Mouse (Mus musculus): Measurements from ENCODE around the gene Sdc4.

The Sdc4 gene

GRCm38 (mm10) chr2:164449341-164450042, 5.8 kb upstream of the Sdc4 start:
- DNase-seq (ENCODE audit: low spot score in 2 of 2), result no peak

GRCm38 (mm10) chr2:164448921-164449320, 5.2 kb upstream of the Sdc4 start:
- DNase-seq (ENCODE audit: low spot score in 2 of 2), result no peak

DNA sequence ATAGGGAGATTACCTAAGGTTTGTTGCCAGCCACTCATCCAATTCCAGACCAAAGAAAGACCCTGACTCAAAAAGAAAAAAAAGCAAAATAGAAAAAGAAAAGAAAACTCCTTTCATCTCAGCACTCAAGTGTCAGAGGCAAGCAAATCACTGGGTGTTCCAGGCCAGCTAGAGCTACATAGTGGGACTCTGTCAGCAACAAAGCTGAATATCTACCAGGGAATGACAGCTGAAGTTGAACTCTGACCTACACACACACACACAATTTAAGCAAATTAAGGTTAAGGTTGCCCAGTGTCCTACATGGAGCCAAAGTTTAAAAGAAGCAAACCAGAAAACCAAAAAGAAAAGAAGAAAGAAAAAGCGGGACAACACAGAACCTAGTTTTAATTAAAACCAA, 4.5 kb upstream of the Sdc4 start:
- no peak for DNase-seq (ENCODE audit: low spot score in 2 of 2)

- no peak for DNase-seq (ENCODE audit: low spot score in 2 of 2)
Observed at GRCm38 (mm10) chr2:164446086-164446469, 2.4 kb upstream of the Sdc4 start.

DNA sequence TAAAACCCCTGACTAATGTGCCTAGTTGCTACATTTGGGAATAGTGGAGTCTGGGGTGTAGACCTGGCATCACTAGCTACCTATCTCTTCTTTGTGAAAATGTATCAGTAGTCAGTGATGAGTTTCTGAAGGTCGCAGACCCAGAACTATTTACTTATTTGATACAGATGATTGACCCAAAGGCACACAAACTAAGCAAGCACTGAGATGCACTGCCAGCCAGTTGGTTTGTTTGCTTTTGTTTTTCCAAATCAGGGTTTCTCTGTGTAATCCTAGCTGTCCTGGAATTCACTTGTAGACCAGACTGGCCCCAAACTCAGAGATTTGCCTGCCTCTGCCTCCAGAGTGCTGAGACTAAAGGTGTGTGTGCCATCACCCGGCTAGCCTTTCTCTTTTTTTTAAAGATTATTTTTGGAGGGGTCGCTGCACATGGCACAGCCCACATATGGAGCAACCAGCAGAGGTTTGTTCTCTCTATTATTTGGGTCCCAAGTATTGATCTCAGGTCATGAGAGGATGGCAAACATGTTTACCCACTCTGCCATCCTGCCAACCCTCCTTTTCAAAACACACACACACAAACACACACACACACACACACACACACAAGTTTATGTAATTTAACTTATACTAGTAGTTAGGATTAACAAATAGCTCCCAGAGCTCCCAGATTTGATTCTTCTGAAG, 1.9 kb upstream of the Sdc4 start:
- DNase-seq (ENCODE audit: low spot score in 2 of 2), result no peak

DNA sequence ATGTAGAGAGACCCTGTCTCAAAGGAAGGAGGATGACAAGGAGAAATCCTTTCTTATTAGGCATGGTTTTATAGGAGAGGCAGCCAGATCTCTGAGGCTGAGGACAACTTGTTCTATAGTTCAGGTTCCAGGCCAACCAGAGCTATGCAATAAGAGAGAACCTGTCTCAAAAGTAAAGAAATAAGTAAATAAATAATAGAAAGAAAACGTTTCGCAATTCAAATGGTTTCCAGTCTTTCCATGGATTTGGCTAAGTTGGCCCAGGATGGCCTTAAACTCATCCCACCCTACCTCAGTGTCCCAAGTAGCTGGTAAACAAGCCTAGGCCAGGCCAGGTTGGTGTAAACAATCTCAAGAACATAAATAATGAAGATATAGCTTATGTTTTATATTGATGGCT, 1.0 kb upstream of the Sdc4 start:
- DNase-seq (ENCODE audit: low spot score in 2 of 2), result no peak

DNA sequence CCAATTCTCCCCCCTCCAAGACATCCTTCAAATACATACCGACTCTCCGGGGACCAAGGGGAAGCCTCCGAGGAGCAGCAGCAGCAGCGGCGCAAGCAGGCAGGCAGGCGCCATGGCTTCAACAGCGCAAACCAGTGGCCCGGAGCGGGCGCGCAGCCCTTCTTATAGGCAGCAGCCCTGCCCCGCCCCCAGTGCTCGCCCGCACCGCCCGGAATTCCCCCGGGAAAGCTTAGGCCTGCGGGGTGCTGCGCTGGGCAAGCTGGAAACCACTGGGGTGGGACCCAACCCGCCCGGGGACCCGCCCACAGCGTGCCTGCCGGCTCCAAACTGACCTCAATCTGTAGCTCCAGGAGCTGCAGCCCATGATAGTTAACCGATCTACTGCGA, 643 bp downstream of the Sdc4 start:
- peak; percentile 36 to 46 for DNase-seq (ENCODE audit: low spot score in 2 of 2)

DNA sequence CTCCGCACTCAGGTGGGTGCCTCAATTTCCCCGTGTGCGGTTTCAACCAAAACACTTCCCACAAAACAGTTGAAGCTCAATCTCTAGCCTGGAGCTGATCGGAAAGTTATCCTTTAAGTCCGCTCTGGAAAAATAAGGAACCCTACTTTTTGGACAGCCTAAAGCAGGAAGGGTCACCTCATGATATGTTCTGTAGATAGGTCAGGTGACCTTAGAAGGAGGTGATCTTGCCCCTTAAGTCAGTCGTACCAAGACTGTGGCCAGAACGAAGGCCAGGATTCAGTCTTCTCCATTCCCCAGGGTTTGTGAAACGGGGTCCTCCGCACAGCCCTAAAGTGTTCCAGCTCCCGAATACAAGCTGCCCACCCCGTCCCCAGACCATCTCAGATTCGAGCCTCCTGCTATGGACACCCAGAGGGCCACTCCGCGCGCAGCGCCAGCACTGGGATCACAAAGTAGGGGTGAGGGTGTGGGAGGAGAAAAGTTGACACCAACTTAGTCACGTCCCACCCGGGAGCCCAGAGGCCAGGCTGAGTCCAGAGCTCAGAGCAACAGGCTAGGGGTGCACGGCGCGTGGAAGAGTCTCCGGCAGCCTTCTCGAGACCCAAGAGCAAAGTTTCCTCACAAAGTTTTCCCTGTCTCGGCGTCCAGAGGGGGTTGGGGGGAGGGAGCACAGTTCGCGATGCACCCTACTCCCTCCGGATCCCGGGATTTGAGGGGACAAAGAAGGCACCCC, 1.2 kb downstream of the Sdc4 start:
- DNase-seq (ENCODE audit: low spot score in 2 of 2), result no peak

- DNase-seq (ENCODE audit: low spot score in 2 of 2), result no peak
Observed at GRCm38 (mm10) chr2:164441731-164442130, 2.0 kb downstream of the Sdc4 start.

DNA sequence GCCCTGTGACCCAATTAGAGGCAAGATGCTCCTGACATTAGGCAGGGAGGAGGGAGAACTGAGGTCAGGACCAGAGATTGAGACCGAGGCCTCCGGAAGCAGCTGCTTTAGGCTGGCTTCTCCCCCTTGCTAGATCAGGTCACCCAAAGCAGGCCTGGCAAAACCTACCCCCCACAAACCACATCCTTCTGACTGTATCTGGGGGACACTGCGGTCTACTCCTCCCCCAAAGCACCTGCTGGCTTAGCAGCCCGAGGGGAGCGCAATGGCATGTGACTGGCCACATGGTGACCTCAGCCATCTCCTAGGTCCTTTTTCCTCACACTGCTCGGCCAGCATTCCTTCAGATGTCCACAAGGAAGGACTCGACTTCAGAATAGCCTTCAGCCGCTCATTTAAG, 2.5 kb downstream of the Sdc4 start:
- no peak for DNase-seq (ENCODE audit: low spot score in 2 of 2)

DNA sequence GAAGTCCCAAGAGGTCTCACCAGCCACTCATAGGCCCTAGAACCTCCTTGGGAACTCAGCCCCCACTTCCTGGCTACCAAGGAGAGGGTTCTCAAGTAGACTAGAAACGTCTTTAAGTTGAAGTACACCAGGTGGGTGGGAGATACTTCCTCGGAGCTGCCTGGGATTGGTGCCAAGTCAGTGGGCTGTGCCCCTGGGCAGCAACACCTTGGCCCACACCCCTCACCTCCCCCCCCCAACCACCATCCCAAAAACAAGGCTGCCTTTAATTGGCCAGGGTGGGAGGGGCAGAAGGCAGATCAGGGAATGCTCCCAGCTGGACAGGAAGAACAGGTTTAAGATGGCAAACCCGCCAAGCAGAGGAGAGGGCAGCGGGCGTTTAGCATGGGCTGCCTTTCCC, 3.4 kb downstream of the Sdc4 start:
- DNase-seq (ENCODE audit: low spot score in 2 of 2), result no peak

DNA sequence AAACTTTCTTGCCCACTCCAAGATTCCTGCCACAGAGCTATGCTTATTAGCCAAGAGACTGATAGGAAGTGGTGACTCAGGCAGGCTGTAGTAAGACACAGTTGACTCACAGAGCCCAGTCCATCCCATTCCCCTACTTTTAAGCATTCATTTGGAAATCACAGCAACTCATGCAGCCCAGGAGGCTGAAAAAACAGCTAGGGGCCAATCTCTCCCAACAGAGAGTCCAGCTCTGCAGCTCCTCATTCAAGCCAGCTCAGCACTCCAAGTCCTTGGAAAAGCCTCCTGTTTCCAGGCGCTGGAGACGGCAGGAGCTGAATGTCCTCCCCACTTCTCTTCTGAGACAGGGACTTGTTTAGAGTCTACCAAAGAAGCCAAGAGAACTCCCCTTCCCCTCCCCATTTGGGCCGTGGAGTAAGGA, 4.7 kb downstream of the Sdc4 start:
- DNase-seq (ENCODE audit: low spot score in 2 of 2), result peak; percentile 41 to 45

DNA sequence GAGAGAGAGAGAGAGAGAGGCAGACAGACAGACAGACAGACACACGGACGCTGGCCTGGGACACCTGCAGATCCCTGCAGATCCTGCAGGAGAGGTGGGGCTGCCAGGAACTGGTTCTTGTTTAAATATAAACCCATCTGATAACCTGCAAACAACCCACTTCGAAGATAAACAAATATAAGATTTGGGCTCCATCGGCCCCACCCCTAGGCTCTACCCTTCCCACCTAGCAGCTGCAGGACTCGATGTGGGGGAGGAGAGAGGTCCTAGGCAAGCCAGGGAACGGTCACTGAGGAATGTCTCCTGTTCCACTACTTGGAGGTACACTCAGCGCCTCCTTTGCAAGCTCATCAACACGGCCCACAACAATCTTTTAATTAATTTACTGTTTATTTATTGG, 5.4 kb downstream of the Sdc4 start:
- no peak for DNase-seq (ENCODE audit: low spot score in 2 of 2)

DNA sequence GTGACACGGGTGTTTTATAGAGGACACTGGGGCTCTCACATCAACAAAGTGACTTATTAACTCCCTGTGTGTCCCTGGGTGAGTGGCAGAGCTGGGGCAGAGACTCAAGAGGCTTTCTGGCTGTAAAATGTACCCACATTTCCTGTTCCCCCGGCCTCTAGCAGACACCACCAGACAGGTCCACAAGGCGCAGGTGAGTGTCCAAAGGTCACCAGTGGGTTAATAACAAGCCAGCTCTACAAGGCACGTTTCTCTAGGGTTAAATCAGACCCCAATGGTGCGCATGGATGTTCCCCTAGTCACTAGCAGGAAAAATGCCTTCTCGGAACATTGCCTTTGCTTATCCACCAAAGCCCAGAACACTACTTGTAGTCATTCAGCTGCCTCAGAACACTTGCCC, 6.0 kb downstream of the Sdc4 start:
- DNase-seq (ENCODE audit: low spot score in 2 of 2), result no peak

DNA sequence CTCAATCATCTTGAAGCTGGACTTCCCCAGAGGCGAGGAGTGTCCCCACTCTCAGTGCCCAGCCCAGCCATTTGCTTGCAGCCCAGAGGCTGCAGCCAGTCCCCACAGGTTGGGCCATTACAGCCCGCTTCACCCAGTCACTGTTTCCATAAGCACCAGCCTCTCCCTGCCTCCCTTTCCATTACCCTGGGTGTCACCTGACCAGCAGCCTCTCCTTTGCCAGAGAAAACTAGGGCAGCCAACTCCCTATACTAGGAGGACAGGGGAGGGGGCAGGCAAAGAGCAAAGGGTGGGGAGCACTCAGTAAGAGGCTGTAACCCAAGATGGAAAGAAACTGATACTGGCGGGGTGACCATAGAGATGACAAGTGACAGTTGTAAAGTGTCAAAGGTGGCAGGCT, 6.7 kb downstream of the Sdc4 start:
- no peak for DNase-seq (ENCODE audit: low spot score in 2 of 2)

GRCm38 (mm10) chr2:164436215-164436913, 7.3 kb downstream of the Sdc4 start:
- DNase-seq (ENCODE audit: low spot score in 2 of 2), result peak in 1 of 2 experiments; percentile 20

- DNase-seq (ENCODE audit: low spot score in 2 of 2), result no peak
Observed at GRCm38 (mm10) chr2:164435216-164436090, 8.2 kb downstream of the Sdc4 start.

GRCm38 (mm10) chr2:164434681-164435080, 9.0 kb downstream of the Sdc4 start:
- no peak for DNase-seq (ENCODE audit: low spot score in 2 of 2)

DNA sequence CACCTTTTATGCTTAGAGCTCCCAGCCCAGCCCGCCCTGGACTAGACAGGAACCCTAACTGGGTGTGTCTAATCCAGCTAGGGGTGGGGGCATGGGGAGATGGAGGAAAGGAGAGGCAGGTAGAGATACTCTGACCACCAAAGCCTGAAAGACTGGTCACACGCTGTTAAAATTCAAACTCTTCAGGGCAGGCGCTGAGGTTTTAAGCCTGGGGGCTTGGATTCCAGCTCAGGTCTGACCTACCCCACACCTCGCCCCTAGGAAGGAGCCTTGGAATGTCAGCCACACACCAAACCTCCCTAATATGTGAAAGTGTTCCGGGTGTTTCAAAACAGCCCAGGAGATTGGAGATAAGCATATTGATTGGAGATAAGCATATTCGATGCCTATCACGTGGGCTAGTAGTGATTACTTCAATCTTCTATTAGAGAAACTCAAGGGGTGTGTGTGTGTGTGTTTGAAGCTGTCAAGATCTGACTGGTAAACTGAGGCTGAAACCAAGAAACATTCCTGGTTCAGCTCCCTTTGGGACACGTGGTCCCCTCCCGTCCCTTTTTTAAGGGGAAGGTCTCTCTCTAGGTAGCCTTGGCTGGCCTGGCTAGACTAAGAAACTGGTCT, 10.3 kb downstream of the Sdc4 start:
- no peak for DNase-seq (ENCODE audit: low spot score in 2 of 2)

DNA sequence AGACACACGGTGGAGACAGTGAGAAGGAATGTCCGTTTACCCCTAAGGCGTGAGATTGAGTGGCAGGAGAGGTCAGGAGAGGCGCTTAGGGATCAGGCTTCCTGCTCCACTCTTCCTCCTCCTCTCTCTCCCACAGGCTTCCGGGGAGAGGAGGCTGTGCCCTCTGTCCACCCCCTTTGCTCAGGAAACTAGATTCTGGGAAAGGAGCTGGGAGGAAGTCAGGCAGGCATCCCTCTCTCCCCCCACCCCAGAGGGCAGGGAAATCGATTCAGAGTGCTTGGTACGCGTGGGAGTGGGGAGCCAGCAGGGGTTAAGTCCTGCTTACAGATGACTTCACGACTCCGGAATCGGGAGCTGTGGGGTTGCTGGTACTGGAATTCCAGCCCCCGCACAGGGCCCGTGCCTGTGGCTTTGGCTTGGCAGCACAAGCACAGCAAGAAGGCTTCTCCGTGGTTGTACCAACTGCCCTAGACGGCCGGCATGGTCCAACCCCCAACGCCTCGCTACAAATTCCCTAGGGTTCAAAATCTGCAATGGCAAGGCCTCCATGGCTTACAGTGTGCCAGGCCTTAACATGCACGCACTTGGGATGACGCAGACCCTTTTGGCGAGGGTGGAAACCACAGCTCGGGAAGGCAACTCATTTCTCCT, 11.0 kb downstream of the Sdc4 start:
- no peak for DNase-seq (ENCODE audit: low spot score in 2 of 2)
